In genomic region chr11:3982275-3983209, GRCm38 (mm10) we compare ENCODE assay signal across 9 mouse cellular contexts. TPM values are rescaled to one million over a fixed set of nuclear protein-coding genes. Genes with fewer than 3 reads are reported as not detected.
DNase-seq lines count a peak whose midpoint lies in the region; ATAC-seq and TF ChIP-seq lines count a peak whose summit lies in the region.
"Had no signal": no experiment of that assay in that cellular context is flagged by ENCODE, and none has a peak within 500 bp of the region (broad histone marks: within the 10 kb centered on the region; RNA-seq: fewer than 3 reads in every experiment).

No protein-coding gene starts in this region.

- H3K9me3 ChIP-seq in hindbrain, embryonic 14.5 days (ENCODE audit: control insufficient read depth, low read length), result no peaks in the 10 kb centered on the region
- H3K9me3 ChIP-seq in stomach, embryonic 14.5 days (ENCODE audit: control insufficient read depth, low read depth, low read length), result no peaks in the 10 kb centered on the region

- no peak for TF ChIP-seq CTCF in liver, adult 2 months (IDR thresholded peaks at IDR 0.05; ENCODE audit: low read depth, low read length)

- H3K79me2 ChIP-seq in liver, adult 2 months (ENCODE audit: control insufficient read depth, insufficient read depth, low read length), result no peaks in the 10 kb centered on the region

- H3K4me3 ChIP-seq in liver, adult 2 months (ENCODE audit: insufficient read depth, low read depth, low read length), result no peak overlapping the region
- H3K4me3 ChIP-seq in hindbrain, embryonic 14.5 days (replicated peaks; ENCODE audit: low read length), result 0 out of 2 replicates have a peak overlapping the region, but pooled peaks have one; percentile 42
- peak overlapping the region; percentile 29; the same call in 1 of the 2 replicates for H3K4me3 ChIP-seq in stomach, embryonic 14.5 days (ENCODE audit: low read depth, low read length)

- peak overlapping the region; percentile 76 for H3K4me2 ChIP-seq in hindbrain, embryonic 14.5 days (replicated peaks)
- peak overlapping the region; percentile 54; the same call in 1 of the 2 replicates for H3K4me2 ChIP-seq in stomach, embryonic 14.5 days (replicated peaks; ENCODE audit: low read depth, low read length)

- no peak overlapping the region for H3K9ac ChIP-seq in liver, adult 2 months (ENCODE audit: low read depth, low read length)
- 0 out of 2 replicates have a peak overlapping the region, but pooled peaks have one; percentile 65 for H3K9ac ChIP-seq in hindbrain, embryonic 14.5 days
- no peak overlapping the region for H3K9ac ChIP-seq in stomach, embryonic 14.5 days (replicated peaks; ENCODE audit: low read depth, low read length)

- peaks cover 3% of the 10 kb centered on the region; the same call in 1 of the 2 replicates for H3K4me1 ChIP-seq in liver, adult 2 months (ENCODE audit: control insufficient read depth, insufficient read depth, low read length)
- H3K4me1 ChIP-seq in hindbrain, embryonic 14.5 days (replicated peaks; ENCODE audit: control insufficient read depth, insufficient read depth, low read length), result no peaks in the 10 kb centered on the region
- H3K4me1 ChIP-seq in stomach, embryonic 14.5 days (ENCODE audit: control insufficient read depth, insufficient read depth, low read length), result no peaks in the 10 kb centered on the region

- peaks cover 16% of the 10 kb centered on the region for H3K36me3 ChIP-seq in liver, adult 2 months (ENCODE audit: control insufficient read depth, insufficient read depth, low read length)
- peaks cover 41% of the 10 kb centered on the region for H3K36me3 ChIP-seq in hindbrain, embryonic 14.5 days (replicated peaks; ENCODE audit: control insufficient read depth, insufficient read depth)
- peaks cover 21% of the 10 kb centered on the region for H3K36me3 ChIP-seq in stomach, embryonic 14.5 days (ENCODE audit: control insufficient read depth, insufficient read depth, low read length)

- 0 out of 2 replicates have a peak, but pooled peaks have one; percentile 8 for ATAC-seq in hindbrain, embryonic 14.5 days (ENCODE audit: low FRiP score)
- ATAC-seq in stomach, embryonic 14.5 days (ENCODE audit: insufficient number of reproducible peaks, insufficient read depth, low FRiP score, low read depth), result 0 out of 2 replicates have a peak, but pooled peaks have one; percentile 35

- no peak overlapping the region for H3K27ac ChIP-seq in liver, adult 2 months (replicated peaks; ENCODE audit: insufficient read depth, low read depth, low read length)
- H3K27ac ChIP-seq in hindbrain, embryonic 14.5 days, result no peak overlapping the region
- peak overlapping the region; percentile 63; the same call in 1 of the 2 replicates for H3K27ac ChIP-seq in stomach, embryonic 14.5 days (ENCODE audit: low read length)

- no peak for TF ChIP-seq POLR2A in liver, adult 2 months (IDR thresholded peaks at IDR 0.05; ENCODE audit: extremely low read depth, insufficient read depth, low read length)

- 42% methylated on average over 7 of the region's 7 CpGs for WGBS in liver, adult 2 months
- WGBS in hindbrain, embryonic 14.5 days, result 63% methylated on average over 7 of the region's 7 CpGs
- 62% methylated on average over 7 of the region's 7 CpGs for WGBS in stomach, embryonic 14.5 days

- peak; percentile 46 for DNase-seq in liver, adult 2 months (ENCODE audit: extremely low read depth, low read depth, low spot score)
- no peak for DNase-seq in liver
- no peak for DNase-seq in hindbrain, embryonic 14.5 days (ENCODE audit: low spot score)
- DNase-seq in kidney, postnatal 36 days, result peak; percentile 59 to 66
- DNase-seq in left cerebral cortex, adult 11 months (ENCODE audit: low spot score), result no peak
- DNase-seq in layer of hippocampus, postnatal 25 days (ENCODE audit: extremely low spot score in 1 of 2, low spot score in 1 of 2), result no peak
- DNase-seq: thymus, adult 2 months had no signal

- H3K27me3 ChIP-seq in liver, adult 2 months (ENCODE audit: control insufficient read depth, insufficient read depth, low read length), result no peaks in the 10 kb centered on the region
- peaks cover 10% of the 10 kb centered on the region; the same call in 1 of the 2 replicates for H3K27me3 ChIP-seq in hindbrain, embryonic 14.5 days (ENCODE audit: control insufficient read depth, insufficient read depth, low read length)
- peaks cover 4% of the 10 kb centered on the region; the same call in 1 of the 2 replicates for H3K27me3 ChIP-seq in stomach, embryonic 14.5 days (ENCODE audit: control insufficient read depth, insufficient read depth, low read length)

RNA-seq across cellular contexts. Expression of gene Gal3st1, which starts 0.9 kb away (rescaled TPM):
- 2.2 and 2.6 TPM in 2 replicates for total RNA-seq in liver, adult 2 months (2014; rRNA removed)
- 1.4 and 4.4 TPM in 2 replicates for polyA plus RNA-seq in liver, adult 2 months (2012; rRNA removed)
- polyA plus RNA-seq in hindbrain, embryonic 14.5 days (2014; fragmentation: Nextera tagmentation; extraction: Ambion mirVana), result 8.1 and 9.1 TPM in 2 replicates
- 13.1 and 15.3 TPM in 2 replicates for polyA plus RNA-seq in stomach, embryonic 14.5 days (2014; fragmentation: Nextera tagmentation; extraction: Ambion mirVana)
- total RNA-seq in layer of hippocampus, postnatal 25 days (2021), result 10 to 100 TPM; 22.4 to 22.8 TPM

RNA-seq across cellular contexts. Expression of gene 4930556J24Rik, which starts 6.0 kb away (rescaled TPM):
- total RNA-seq in liver, adult 2 months (2014; rRNA removed), result 0.09 TPM in 1 of 2 replicates, not detected in the other
- polyA plus RNA-seq in liver, adult 2 months (2012; rRNA removed), result not detected in 2 replicates
- polyA plus RNA-seq in hindbrain, embryonic 14.5 days (2014; fragmentation: Nextera tagmentation; extraction: Ambion mirVana), result 0.23 TPM in 2 replicates
- polyA plus RNA-seq in stomach, embryonic 14.5 days (2014; fragmentation: Nextera tagmentation; extraction: Ambion mirVana), result 0.22 and 0.29 TPM in 2 replicates
- under 1 TPM in 1 of 2 experiments, not detected in 1; 0.22 TPM for total RNA-seq in layer of hippocampus, postnatal 25 days (2021)
- polyA plus RNA-seq: large intestine, adult 2 months; thymus, adult 2 months had no signal

RNA-seq across cellular contexts. Expression of gene Pes1, which starts 18.8 kb away (rescaled TPM):
- total RNA-seq in liver, adult 2 months (2014; rRNA removed), result 17.9 and 20.8 TPM in 2 replicates
- 17.9 and 22.2 TPM in 2 replicates for polyA plus RNA-seq in liver, adult 2 months (2012; rRNA removed)
- polyA plus RNA-seq in hindbrain, embryonic 14.5 days (2014; fragmentation: Nextera tagmentation; extraction: Ambion mirVana), result 45.1 and 48.0 TPM in 2 replicates
- 62.0 and 64.9 TPM in 2 replicates for polyA plus RNA-seq in stomach, embryonic 14.5 days (2014; fragmentation: Nextera tagmentation; extraction: Ambion mirVana)
- 10 to 100 TPM; 41.8 to 46.5 TPM for total RNA-seq in layer of hippocampus, postnatal 25 days (2021)

RNA-seq across cellular contexts. Expression of gene Sec14l4, which starts 48.7 kb away (rescaled TPM):
- 97.5 and 130 TPM in 2 replicates for total RNA-seq in liver, adult 2 months (2014; rRNA removed)
- polyA plus RNA-seq in liver, adult 2 months (2012; rRNA removed), result 92.9 and 108 TPM in 2 replicates
- not detected in 2 replicates for polyA plus RNA-seq in hindbrain, embryonic 14.5 days (2014; fragmentation: Nextera tagmentation; extraction: Ambion mirVana)
- 0.51 and 0.76 TPM in 2 replicates for polyA plus RNA-seq in stomach, embryonic 14.5 days (2014; fragmentation: Nextera tagmentation; extraction: Ambion mirVana)
- under 1 TPM; 0.17 to 0.19 TPM for total RNA-seq in layer of hippocampus, postnatal 25 days (2021)

RNA-seq across cellular contexts. Expression of gene Tcn2, which starts 50.6 kb away (rescaled TPM):
- total RNA-seq in liver, adult 2 months (2014; rRNA removed), result 101 and 110 TPM in 2 replicates
- polyA plus RNA-seq in liver, adult 2 months (2012; rRNA removed), result 211 and 236 TPM in 2 replicates
- 31.0 and 31.4 TPM in 2 replicates for polyA plus RNA-seq in hindbrain, embryonic 14.5 days (2014; fragmentation: Nextera tagmentation; extraction: Ambion mirVana)
- polyA plus RNA-seq in stomach, embryonic 14.5 days (2014; fragmentation: Nextera tagmentation; extraction: Ambion mirVana), result 38.9 and 42.2 TPM in 2 replicates
- total RNA-seq in layer of hippocampus, postnatal 25 days (2021), result 10 to 100 TPM; 19.0 to 19.2 TPM

Comparison
In these comparisons a context has a peak if more than half of its experiments do, and no peak if none do; other contexts are left out.
1. DNase-seq: peak in liver, adult 2 months (single experiment) and kidney, postnatal 36 days (2 of 2); none in liver (single experiment), hindbrain, embryonic 14.5 days (single experiment), left cerebral cortex, adult 11 months (single experiment) and layer of hippocampus, postnatal 25 days (0 of 2).